Comparison of ENCODE assay signal across 8 mouse cellular contexts in genomic region chr16:4586531-4587123, GRCm38 (mm10). TPM values are rescaled to one million over a fixed set of nuclear protein-coding genes. Genes with fewer than 3 reads are reported as not detected.
DNase-seq lines count a peak whose midpoint lies in the region; ATAC-seq and TF ChIP-seq lines count a peak whose summit lies in the region.

No protein-coding gene starts in this region.

- dilution Hi-C loops in CH12.LX (cut with MboI; ENCODE audit: extremely low pct_ligation_motif_present, extremely low pct_unique_long_range_greater_than_20kb, low sequenced_read_pairs) = no loop called here

- H3K9me3 ChIP-seq in CH12.LX (replicated peaks; ENCODE audit: low read length) = no peaks in the 10 kb centered on the region
- H3K9me3 ChIP-seq in forebrain, embryonic 11.5 days (ENCODE audit: control insufficient read depth, low read length) = no peaks in the 10 kb centered on the region
- no peaks in the 10 kb centered on the region for H3K9me3 ChIP-seq in heart, embryonic 16.5 days (replicated peaks; ENCODE audit: control insufficient read depth, low read length)
- H3K9me3 ChIP-seq in liver, embryonic 15.5 days (replicated peaks) = no peaks in the 10 kb centered on the region
- no peaks in the 10 kb centered on the region for H3K9me3 ChIP-seq in neural tube, embryonic 12.5 days

- 0 out of 2 replicates have a peak overlapping the region, but pooled peaks have one; percentile 29 for H3K27ac ChIP-seq in CH12.LX (ENCODE audit: insufficient read depth, low read depth)
- H3K27ac ChIP-seq in forebrain, embryonic 11.5 days (ENCODE audit: low read depth, low read length) = peak overlapping the region; percentile 85
- H3K27ac ChIP-seq in heart, embryonic 16.5 days (ENCODE audit: low read length) = peak overlapping the region; percentile 96
- H3K27ac ChIP-seq in liver, embryonic 15.5 days (replicated peaks) = peak overlapping the region; percentile 79
- peak overlapping the region; percentile 32; the same call in 1 of the 2 replicates for H3K27ac ChIP-seq in neural tube, embryonic 12.5 days

- TF ChIP-seq RAD21 in CH12.LX (IDR thresholded peaks at IDR 0.05; ENCODE audit: low read depth, low read length) = no peak; the same call in 1 of the 2 replicates

- peaks cover 20 to 43% of the 10 kb centered on the region in 2 experiments for H3K4me1 ChIP-seq in CH12.LX (ENCODE audit: control insufficient read depth in 1 of 2, insufficient read depth in 2 of 2)
- H3K4me1 ChIP-seq in forebrain, embryonic 11.5 days (replicated peaks; ENCODE audit: control insufficient read depth, insufficient read depth, low read length) = peaks cover 11% of the 10 kb centered on the region
- peaks cover 17% of the 10 kb centered on the region for H3K4me1 ChIP-seq in heart, embryonic 16.5 days (ENCODE audit: control insufficient read depth, insufficient read depth, low read length)
- H3K4me1 ChIP-seq in liver, embryonic 15.5 days (replicated peaks) = peaks cover 39% of the 10 kb centered on the region
- H3K4me1 ChIP-seq in neural tube, embryonic 12.5 days = peaks cover 13% of the 10 kb centered on the region; the same call in 1 of the 2 replicates

- TF ChIP-seq EP300 in CH12.LX (IDR thresholded peaks at IDR 0.05; ENCODE audit: low read length) = peak; percentile 47; the same call in 1 of the 2 replicates

- TF ChIP-seq POLR2A in CH12.LX (IDR thresholded peaks at IDR 0.05; ENCODE audit: low read depth, low read length) = peak; percentile 79

- H3K4me3 ChIP-seq in CH12.LX (replicated peaks in 1 of 3; ENCODE audit: low read depth in 2 of 3, low read length in 2 of 3, poor library complexity in 1 of 3) = peak overlapping the region; percentile 54 to 58 (median 55)
- peak overlapping the region; percentile 31 for H3K4me3 ChIP-seq in forebrain, embryonic 11.5 days (ENCODE audit: low read depth, low read length)
- H3K4me3 ChIP-seq in heart, embryonic 16.5 days (ENCODE audit: low read length) = peak overlapping the region; percentile 57
- peak overlapping the region; percentile 64 for H3K4me3 ChIP-seq in liver, embryonic 15.5 days (replicated peaks)
- H3K4me3 ChIP-seq in neural tube, embryonic 12.5 days = peak overlapping the region; percentile 41

- under 1% methylated on average over 42 of the region's 43 CpGs for WGBS in forebrain, embryonic 11.5 days
- WGBS in heart, embryonic 16.5 days = under 1% methylated on average over 43 of the region's 43 CpGs
- under 1% methylated on average over 43 of the region's 43 CpGs for WGBS in liver, embryonic 15.5 days (ENCODE audit: insufficient replicate concordance)
- under 1% methylated on average over 43 of the region's 43 CpGs for WGBS in neural tube, embryonic 12.5 days

- ATAC-seq in forebrain, embryonic 11.5 days (replicated peaks; ENCODE audit: low FRiP score) = peak; percentile 99
- ATAC-seq in heart, embryonic 16.5 days (replicated peaks; ENCODE audit: extremely low read depth, insufficient read depth, low FRiP score) = peak; percentile 99
- peak; percentile 99 for ATAC-seq in liver, embryonic 15.5 days (ENCODE audit: insufficient read depth)
- peak; percentile 98 for ATAC-seq in neural tube, embryonic 12.5 days (ENCODE audit: low FRiP score, low read depth)

- TF ChIP-seq CTCF in CH12.LX (conservative IDR thresholded peaks at IDR 0.05 in 1 of 2, IDR thresholded peaks at IDR 0.05 in 1 of 2; ENCODE audit: low read depth in 2 of 2, low read length in 2 of 2) = peak in 1 of 2 experiments; percentile 34; a peak in 2 of 4 replicates

- H3K9ac ChIP-seq in CH12.LX (ENCODE audit: insufficient read depth, low read depth) = peak overlapping the region; percentile 62
- peak overlapping the region; percentile 66 for H3K9ac ChIP-seq in forebrain, embryonic 11.5 days (ENCODE audit: low read length)
- peak overlapping the region; percentile 77 for H3K9ac ChIP-seq in heart, embryonic 16.5 days (ENCODE audit: low read length)
- H3K9ac ChIP-seq in liver, embryonic 15.5 days = peak overlapping the region; percentile 63
- peak overlapping the region; percentile 41 for H3K9ac ChIP-seq in neural tube, embryonic 12.5 days

- in situ Hi-C loops in CH12.LX (cut with MboI; ENCODE audit: low pct_ligation_motif_present, low pct_unique_long_range_greater_than_20kb, low sequenced_read_pairs) = no loop called here

- no peaks in the 10 kb centered on the region for H3K36me3 ChIP-seq in CH12.LX (replicated peaks in 1 of 2; ENCODE audit: control insufficient read depth in 1 of 2, insufficient read depth in 1 of 2, low read length in 1 of 2)
- H3K36me3 ChIP-seq in forebrain, embryonic 11.5 days (ENCODE audit: control insufficient read depth, insufficient read depth, low read length) = no peaks in the 10 kb centered on the region
- peaks cover 8% of the 10 kb centered on the region for H3K36me3 ChIP-seq in heart, embryonic 16.5 days (ENCODE audit: control insufficient read depth, insufficient read depth)
- H3K36me3 ChIP-seq in liver, embryonic 15.5 days (replicated peaks) = 0 out of 2 replicates have a peak, but pooled peaks cover 4% of the 10 kb centered on the region
- H3K36me3 ChIP-seq in neural tube, embryonic 12.5 days = 0 out of 2 replicates have a peak, but pooled peaks cover 6% of the 10 kb centered on the region

- H3K4me2 ChIP-seq in CH12.LX (ENCODE audit: insufficient read depth, low read depth, poor library complexity, severe bottlenecking) = peak overlapping the region; percentile 85
- H3K4me2 ChIP-seq in forebrain, embryonic 11.5 days (ENCODE audit: low read depth, low read length, severe bottlenecking) = peak overlapping the region; percentile 73
- H3K4me2 ChIP-seq in heart, embryonic 16.5 days (ENCODE audit: low read depth, low read length) = peak overlapping the region; percentile 74
- peak overlapping the region; percentile 88 for H3K4me2 ChIP-seq in liver, embryonic 15.5 days
- H3K4me2 ChIP-seq in neural tube, embryonic 12.5 days (replicated peaks) = peak overlapping the region; percentile 61

- peak; percentile 99 for DNase-seq in CH12.LX (ENCODE audit: extremely low read depth)
- peak; percentile 97 for DNase-seq in c-Kit-positive CD71-positive TER-119-negative erythroid progenitor cells, embryonic 14.5 days (ENCODE audit: low read depth)
- peak; percentile 98 for DNase-seq in forebrain, embryonic 11.5 days (ENCODE audit: low spot score)
- DNase-seq in kidney, postnatal 36 days = peak; percentile 99 to 100
- DNase-seq in telencephalon, adult 2 months (ENCODE audit: low read depth, low spot score) = peak; percentile 80

- H3K27me3 ChIP-seq in CH12.LX (replicated peaks) = no peaks in the 10 kb centered on the region
- no peaks in the 10 kb centered on the region for H3K27me3 ChIP-seq in forebrain, embryonic 11.5 days (ENCODE audit: control insufficient read depth, insufficient read depth, low read length)
- no peaks in the 10 kb centered on the region for H3K27me3 ChIP-seq in heart, embryonic 16.5 days (ENCODE audit: control insufficient read depth, insufficient read depth, low read length)
- H3K27me3 ChIP-seq in liver, embryonic 15.5 days = peaks cover 10% of the 10 kb centered on the region
- H3K27me3 ChIP-seq in neural tube, embryonic 12.5 days (replicated peaks) = no peaks in the 10 kb centered on the region

- H3K79me2 ChIP-seq in CH12.LX (replicated peaks; ENCODE audit: control insufficient read depth, extremely low read depth, insufficient read depth, poor library complexity, severe bottlenecking) = no peaks in the 10 kb centered on the region

RNA-seq across cellular contexts. Expression of gene Glis2, which starts 7.9 kb away (rescaled TPM):
- total RNA-seq in CH12.LX (2012; rRNA removed) (2.1 and 2.5 TPM in 2 replicates), CH12.LX (2014; rRNA removed) (0.39 and 0.59 TPM in 2 replicates)
- polyA plus RNA-seq in CH12.LX (2012; ENCODE audit: insufficient read length, low read depth) = 3.2 and 3.3 TPM in 2 replicates
- 31.3 and 34.5 TPM in 2 replicates for polyA plus RNA-seq in forebrain, embryonic 11.5 days (2014; fragmentation: Nextera tagmentation; extraction: Ambion mirVana)
- polyA plus RNA-seq in heart, embryonic 16.5 days (2015; fragmentation: Nextera tagmentation; extraction: Ambion mirVana) = 12.3 and 14.2 TPM in 2 replicates
- 2.0 and 2.3 TPM in 2 replicates for polyA plus RNA-seq in liver, embryonic 15.5 days (2015; fragmentation: Nextera tagmentation; extraction: Ambion mirVana)
- polyA plus RNA-seq in neural tube, embryonic 12.5 days (2016; fragmentation: Nextera tagmentation; extraction: Ambion mirVana) = 36.5 and 36.7 TPM in 2 replicates

RNA-seq across cellular contexts. Expression of gene Tfap4, which starts 27.0 kb away (rescaled TPM):
- total RNA-seq in CH12.LX (2012; rRNA removed) (23.5 and 27.5 TPM in 2 replicates), CH12.LX (2014; rRNA removed) (24.0 and 25.0 TPM in 2 replicates)
- 43.3 and 46.6 TPM in 2 replicates for polyA plus RNA-seq in CH12.LX (2012; ENCODE audit: insufficient read length, low read depth)
- 27.7 and 28.6 TPM in 2 replicates for polyA plus RNA-seq in forebrain, embryonic 11.5 days (2014; fragmentation: Nextera tagmentation; extraction: Ambion mirVana)
- 5.6 and 8.1 TPM in 2 replicates for polyA plus RNA-seq in heart, embryonic 16.5 days (2015; fragmentation: Nextera tagmentation; extraction: Ambion mirVana)
- polyA plus RNA-seq in liver, embryonic 15.5 days (2015; fragmentation: Nextera tagmentation; extraction: Ambion mirVana) = 5.6 and 6.4 TPM in 2 replicates
- polyA plus RNA-seq in neural tube, embryonic 12.5 days (2016; fragmentation: Nextera tagmentation; extraction: Ambion mirVana) = 13.5 and 14.2 TPM in 2 replicates

RNA-seq across cellular contexts. Expression of gene Pam16, which starts 38.2 kb away (rescaled TPM):
- total RNA-seq in CH12.LX (2012; rRNA removed) (152 and 158 TPM in 2 replicates), CH12.LX (2014; rRNA removed) (93.3 and 103 TPM in 2 replicates)
- 11.6 and 38.2 TPM in 2 replicates for polyA plus RNA-seq in CH12.LX (2012; ENCODE audit: insufficient read length, low read depth)
- polyA plus RNA-seq in forebrain, embryonic 11.5 days (2014; fragmentation: Nextera tagmentation; extraction: Ambion mirVana) = 87.4 and 91.4 TPM in 2 replicates
- polyA plus RNA-seq in heart, embryonic 16.5 days (2015; fragmentation: Nextera tagmentation; extraction: Ambion mirVana) = 91.2 and 122 TPM in 2 replicates
- polyA plus RNA-seq in liver, embryonic 15.5 days (2015; fragmentation: Nextera tagmentation; extraction: Ambion mirVana) = 41.1 and 53.2 TPM in 2 replicates
- 121 and 143 TPM in 2 replicates for polyA plus RNA-seq in neural tube, embryonic 12.5 days (2016; fragmentation: Nextera tagmentation; extraction: Ambion mirVana)

RNA-seq across cellular contexts. Expression of gene Srl, which starts 45.0 kb away (rescaled TPM):
- total RNA-seq in CH12.LX (2012; rRNA removed) = 44.6 and 60.3 TPM in 2 replicates
- 62.7 and 88.8 TPM in 2 replicates for total RNA-seq in CH12.LX (2014; rRNA removed)
- polyA plus RNA-seq in CH12.LX (2012; ENCODE audit: insufficient read length, low read depth) = 71.3 and 77.9 TPM in 2 replicates
- 23.3 and 23.7 TPM in 2 replicates for polyA plus RNA-seq in forebrain, embryonic 11.5 days (2014; fragmentation: Nextera tagmentation; extraction: Ambion mirVana)
- polyA plus RNA-seq in heart, embryonic 16.5 days (2015; fragmentation: Nextera tagmentation; extraction: Ambion mirVana) = 280 and 289 TPM in 2 replicates
- 3.2 and 5.3 TPM in 2 replicates for polyA plus RNA-seq in liver, embryonic 15.5 days (2015; fragmentation: Nextera tagmentation; extraction: Ambion mirVana)
- 30.2 and 33.2 TPM in 2 replicates for polyA plus RNA-seq in neural tube, embryonic 12.5 days (2016; fragmentation: Nextera tagmentation; extraction: Ambion mirVana)

RNA-seq across cellular contexts. Expression of gene Vasn, which starts 53.1 kb away (rescaled TPM):
- 1.4 and 2.0 TPM in 2 replicates for total RNA-seq in CH12.LX (2012; rRNA removed)
- 2.2 TPM in 2 replicates for total RNA-seq in CH12.LX (2014; rRNA removed)
- 4.1 and 5.0 TPM in 2 replicates for polyA plus RNA-seq in CH12.LX (2012; ENCODE audit: insufficient read length, low read depth)
- 7.6 and 7.7 TPM in 2 replicates for polyA plus RNA-seq in forebrain, embryonic 11.5 days (2014; fragmentation: Nextera tagmentation; extraction: Ambion mirVana)
- 15.7 and 17.2 TPM in 2 replicates for polyA plus RNA-seq in heart, embryonic 16.5 days (2015; fragmentation: Nextera tagmentation; extraction: Ambion mirVana)
- polyA plus RNA-seq in liver, embryonic 15.5 days (2015; fragmentation: Nextera tagmentation; extraction: Ambion mirVana) = 2.4 and 2.8 TPM in 2 replicates
- 10.9 and 11.3 TPM in 2 replicates for polyA plus RNA-seq in neural tube, embryonic 12.5 days (2016; fragmentation: Nextera tagmentation; extraction: Ambion mirVana)

Comparison
In these comparisons a context has a peak if more than half of its experiments do, and no peak if none do; other contexts are left out.
1. Peak in every context shown above with its lines: DNase-seq, ATAC-seq, H3K4me3 ChIP-seq and H3K27ac ChIP-seq.
2. H3K27ac ChIP-seq: peak in every context shown above with its lines; median percentile 96 in heart, embryonic 16.5 days; 85 in forebrain, embryonic 11.5 days; 79 in liver, embryonic 15.5 days; 32 in neural tube, embryonic 12.5 days; 29 in CH12.LX.